In genomic region chr5:31220448-31221303, GRCm38 (mm10) we compare ENCODE assay signal across 8 mouse cellular contexts. TPM values are rescaled to one million over a fixed set of nuclear protein-coding genes. Genes with fewer than 3 reads are reported as not detected.
DNase-seq lines count a peak whose midpoint lies in the region; ATAC-seq and TF ChIP-seq lines count a peak whose summit lies in the region.

Gene Ppm1g (minus strand): TSS chr5:31220687.

- peak; percentile 99 for TF ChIP-seq POLR2A in CH12.LX (IDR thresholded peaks at IDR 0.05; ENCODE audit: low read depth, low read length)

- in situ Hi-C loops in CH12.LX (cut with MboI; ENCODE audit: low pct_ligation_motif_present, low pct_unique_long_range_greater_than_20kb, low sequenced_read_pairs): no loop called here

- TF ChIP-seq RAD21 in CH12.LX (IDR thresholded peaks at IDR 0.05; ENCODE audit: low read depth, low read length): no peak

- H3K79me2 ChIP-seq in CH12.LX (replicated peaks; ENCODE audit: control insufficient read depth, extremely low read depth, insufficient read depth, poor library complexity, severe bottlenecking): peaks cover 43% of the 10 kb centered on the region

- peak; percentile 94 for DNase-seq in CH12.LX (ENCODE audit: extremely low read depth)
- peak; percentile 93 for DNase-seq in c-Kit-positive CD71-positive TER-119-negative erythroid progenitor cells, embryonic 14.5 days (ENCODE audit: low read depth)
- DNase-seq in heart, postnatal 0 days (ENCODE audit: low spot score): peak; percentile 93
- DNase-seq in large intestine, adult 2 months (ENCODE audit: low read depth, low spot score): no peak
- DNase-seq in liver, postnatal 0 days: peak; percentile 99
- peak; percentile 100 for DNase-seq in testis, postnatal 10 days (ENCODE audit: low spot score)

- no peaks in the 10 kb centered on the region for H3K27me3 ChIP-seq in CH12.LX (replicated peaks)
- no peaks in the 10 kb centered on the region for H3K27me3 ChIP-seq in forebrain, embryonic 12.5 days
- no peaks in the 10 kb centered on the region for H3K27me3 ChIP-seq in heart, postnatal 0 days (ENCODE audit: control insufficient read depth, insufficient read depth, low read length)
- H3K27me3 ChIP-seq in liver, postnatal 0 days (ENCODE audit: insufficient read depth, low read length): no peaks in the 10 kb centered on the region
- H3K27me3 ChIP-seq in neural tube, embryonic 14.5 days (ENCODE audit: control insufficient read depth, insufficient read depth, low read length): no peaks in the 10 kb centered on the region

- H3K4me2 ChIP-seq in CH12.LX (ENCODE audit: insufficient read depth, low read depth, poor library complexity, severe bottlenecking): peak within 1 kb of the TSS; percentile 40
- peak within 1 kb of the TSS; percentile 77 for H3K4me2 ChIP-seq in forebrain, embryonic 12.5 days
- H3K4me2 ChIP-seq in heart, postnatal 0 days (ENCODE audit: low read depth, low read length): peak within 1 kb of the TSS; percentile 94
- peak within 1 kb of the TSS; percentile 87 for H3K4me2 ChIP-seq in liver, postnatal 0 days (ENCODE audit: low read depth, low read length)
- H3K4me2 ChIP-seq in neural tube, embryonic 14.5 days (ENCODE audit: low read depth, low read length): peak within 1 kb of the TSS; percentile 42

- peak within 1 kb of the TSS; percentile 84 to 93 (median 93) for H3K4me3 ChIP-seq in CH12.LX (replicated peaks in 1 of 3; ENCODE audit: low read depth in 2 of 3, low read length in 2 of 3, poor library complexity in 1 of 3)
- peak within 1 kb of the TSS; percentile 98 for H3K4me3 ChIP-seq in forebrain, embryonic 12.5 days (replicated peaks)
- peak within 1 kb of the TSS; percentile 96 for H3K4me3 ChIP-seq in heart, postnatal 0 days (ENCODE audit: low read depth, low read length)
- H3K4me3 ChIP-seq in liver, postnatal 0 days (ENCODE audit: low read depth, low read length): peak within 1 kb of the TSS; percentile 83
- H3K4me3 ChIP-seq in neural tube, embryonic 14.5 days (ENCODE audit: low read depth, low read length): peak within 1 kb of the TSS; percentile 85

- TF ChIP-seq EP300 in CH12.LX (IDR thresholded peaks at IDR 0.05; ENCODE audit: low read length): no peak
- peak; percentile 24; the same call in 1 of the 2 replicates for TF ChIP-seq EP300 in heart, postnatal 0 days (IDR thresholded peaks at IDR 0.05; ENCODE audit: low read depth)
- TF ChIP-seq EP300 in liver, postnatal 0 days (IDR thresholded peaks at IDR 0.05; ENCODE audit: low read depth): peak; percentile 68; the same call in 1 of the 2 replicates

- peaks cover 0 to 9% of the 10 kb centered on the region in 2 experiments for H3K36me3 ChIP-seq in CH12.LX (replicated peaks in 1 of 2; ENCODE audit: control insufficient read depth in 1 of 2, insufficient read depth in 1 of 2, low read length in 1 of 2)
- no peaks in the 10 kb centered on the region for H3K36me3 ChIP-seq in forebrain, embryonic 12.5 days (replicated peaks)
- no peaks in the 10 kb centered on the region for H3K36me3 ChIP-seq in heart, postnatal 0 days (replicated peaks; ENCODE audit: control insufficient read depth, insufficient read depth, low read length)
- H3K36me3 ChIP-seq in liver, postnatal 0 days (replicated peaks; ENCODE audit: insufficient read depth, low read length): no peaks in the 10 kb centered on the region
- no peaks in the 10 kb centered on the region for H3K36me3 ChIP-seq in neural tube, embryonic 14.5 days (ENCODE audit: control insufficient read depth, insufficient read depth, low read length)

- ATAC-seq in forebrain, embryonic 12.5 days (ENCODE audit: low FRiP score): peak; percentile 96
- ATAC-seq in heart, postnatal 0 days (ENCODE audit: insufficient read depth, low read depth): peak; percentile 96
- ATAC-seq in liver, postnatal 0 days: peak; percentile 97
- peak; percentile 94 for ATAC-seq in neural tube, embryonic 14.5 days (ENCODE audit: low read depth)

- dilution Hi-C loops in CH12.LX (cut with MboI; ENCODE audit: extremely low pct_ligation_motif_present, extremely low pct_unique_long_range_greater_than_20kb, low sequenced_read_pairs): no loop called here

- H3K27ac ChIP-seq in CH12.LX (ENCODE audit: insufficient read depth, low read depth): peak within 1 kb of the TSS; percentile 89
- peak within 1 kb of the TSS; percentile 93 for H3K27ac ChIP-seq in forebrain, embryonic 12.5 days
- H3K27ac ChIP-seq in heart, postnatal 0 days (ENCODE audit: low read depth): peak within 1 kb of the TSS; percentile 93
- peak within 1 kb of the TSS; percentile 94 for H3K27ac ChIP-seq in liver, postnatal 0 days (ENCODE audit: low read depth)
- peak within 1 kb of the TSS; percentile 92 for H3K27ac ChIP-seq in neural tube, embryonic 14.5 days (ENCODE audit: low read depth, low read length)

- under 1% methylated on average over 66 of the region's 70 CpGs for WGBS in forebrain, embryonic 12.5 days
- WGBS in heart, postnatal 0 days: under 1% methylated on average over 60 of the region's 70 CpGs
- under 1% methylated on average over 70 of the region's 70 CpGs for WGBS in large intestine, adult 2 months
- 1% methylated on average over 52 of the region's 70 CpGs for WGBS in liver, postnatal 0 days (ENCODE audit: insufficient replicate concordance)
- under 1% methylated on average over 62 of the region's 70 CpGs for WGBS in neural tube, embryonic 14.5 days

- H3K4me1 ChIP-seq in CH12.LX (ENCODE audit: control insufficient read depth in 1 of 2, insufficient read depth in 2 of 2): peaks cover 0 to 20% of the 10 kb centered on the region in 2 experiments; a peak in 2 of 4 replicates
- H3K4me1 ChIP-seq in forebrain, embryonic 12.5 days: peaks cover 9% of the 10 kb centered on the region
- no peaks in the 10 kb centered on the region for H3K4me1 ChIP-seq in heart, postnatal 0 days (ENCODE audit: control insufficient read depth, insufficient read depth)
- H3K4me1 ChIP-seq in liver, postnatal 0 days (ENCODE audit: insufficient read depth): peaks cover 16% of the 10 kb centered on the region
- peaks cover 7% of the 10 kb centered on the region; the same call in 1 of the 2 replicates for H3K4me1 ChIP-seq in neural tube, embryonic 14.5 days (ENCODE audit: control insufficient read depth, insufficient read depth, low read length)

- no peaks in the 10 kb centered on the region for H3K9me3 ChIP-seq in CH12.LX (replicated peaks; ENCODE audit: low read length)
- no peaks in the 10 kb centered on the region for H3K9me3 ChIP-seq in forebrain, embryonic 12.5 days
- H3K9me3 ChIP-seq in heart, postnatal 0 days (replicated peaks; ENCODE audit: control insufficient read depth, low read length): no peaks in the 10 kb centered on the region
- no peaks in the 10 kb centered on the region for H3K9me3 ChIP-seq in liver, postnatal 0 days (ENCODE audit: low read length)
- H3K9me3 ChIP-seq in neural tube, embryonic 14.5 days (ENCODE audit: control insufficient read depth, low read length): no peaks in the 10 kb centered on the region

- TF ChIP-seq CTCF in CH12.LX (conservative IDR thresholded peaks at IDR 0.05 in 1 of 2, IDR thresholded peaks at IDR 0.05 in 1 of 2; ENCODE audit: low read depth in 2 of 2, low read length in 2 of 2): no peak
- TF ChIP-seq CTCF in heart, postnatal 0 days (IDR thresholded peaks at IDR 0.05; ENCODE audit: low read depth): no peak
- no peak; the same call in 1 of the 2 replicates for TF ChIP-seq CTCF in liver, postnatal 0 days (IDR thresholded peaks at IDR 0.05; ENCODE audit: low read depth)

- peak within 1 kb of the TSS; percentile 87 for H3K9ac ChIP-seq in CH12.LX (ENCODE audit: insufficient read depth, low read depth)
- peak within 1 kb of the TSS; percentile 90 for H3K9ac ChIP-seq in forebrain, embryonic 12.5 days
- peak within 1 kb of the TSS; percentile 81 for H3K9ac ChIP-seq in heart, postnatal 0 days (replicated peaks; ENCODE audit: low read depth, low read length)
- peak within 1 kb of the TSS; percentile 88 for H3K9ac ChIP-seq in liver, postnatal 0 days (replicated peaks)
- H3K9ac ChIP-seq in neural tube, embryonic 14.5 days (replicated peaks; ENCODE audit: low read depth, low read length): peak within 1 kb of the TSS; percentile 88

TF ChIP-seq in CH12.LX, 34 proteins besides CTCF, POLR2A, EP300 and RAD21 (continues in another document):
- TF ChIP-seq TCF12 (IDR thresholded peaks at IDR 0.05; ENCODE audit: low read depth, low read length) (peak; percentile 93; the same call in 1 of the 2 replicates), HCFC1 (IDR thresholded peaks at IDR 0.05; ENCODE audit: low read depth, low read length) (peak; percentile 77), JUN (IDR thresholded peaks at IDR 0.05; ENCODE audit: insufficient read depth, low read depth, low read length) (no peak), CHD2 (IDR thresholded peaks at IDR 0.05; ENCODE audit: low read length) (peak; percentile 98), TBP (conservative IDR thresholded peaks at IDR 0.05; ENCODE audit: low read depth, low read length) (peak; percentile 85; the same call in 1 of the 2 replicates), SIN3A (IDR thresholded peaks at IDR 0.05; ENCODE audit: low read length) (peak; percentile 74), KAT2A (IDR thresholded peaks at IDR 0.05; ENCODE audit: insufficient replicate concordance, low read length) (peak; percentile 62; the same call in 1 of the 2 replicates), PAX5 (IDR thresholded peaks at IDR 0.05; ENCODE audit: low read length) (no peak), ZMIZ1 (IDR thresholded peaks at IDR 0.05; ENCODE audit: low read depth, low read length) (peak; percentile 94), UBTF (IDR thresholded peaks at IDR 0.05; ENCODE audit: low read depth, low read length) (peak; percentile 58; the same call in 1 of the 2 replicates), CHD1 (IDR thresholded peaks at IDR 0.05; ENCODE audit: low read depth, low read length) (peak; percentile 75; the same call in 1 of the 2 replicates), ZKSCAN1 (IDR thresholded peaks at IDR 0.05; ENCODE audit: borderline replicate concordance, low read depth, low read length) (no peak), POLR2AphosphoS2 (IDR thresholded peaks at IDR 0.05; ENCODE audit: low read depth, low read length) (peak; percentile 90), NRF1 (IDR thresholded peaks at IDR 0.05; ENCODE audit: low read depth, low read length) (peak; percentile 61), ELF1 (IDR thresholded peaks at IDR 0.05; ENCODE audit: low read depth, low read length) (peak; percentile 91), ETS1 (conservative IDR thresholded peaks at IDR 0.05; ENCODE audit: low read depth, low read length) (no peak)

RNA-seq across cellular contexts. Expression of gene Ppm1g, which starts in this region (rescaled TPM):
- 182 and 225 TPM in 2 replicates for total RNA-seq in CH12.LX (2012; rRNA removed)
- 96.9 and 97.8 TPM in 2 replicates for total RNA-seq in CH12.LX (2014; rRNA removed)
- 366 and 383 TPM in 2 replicates for polyA plus RNA-seq in CH12.LX (2012; ENCODE audit: insufficient read length, low read depth)
- 169 TPM in 2 replicates for polyA plus RNA-seq in forebrain, embryonic 12.5 days (2016; fragmentation: Nextera tagmentation; extraction: Ambion mirVana)
- 48.7 and 51.7 TPM in 2 replicates for total RNA-seq in heart, postnatal 0 days (2014; rRNA removed; ENCODE audit: low replicate concordance)
- polyA plus RNA-seq in heart, postnatal 0 days (2015; fragmentation: Nextera tagmentation; extraction: Ambion mirVana): 61.0 and 68.0 TPM in 2 replicates
- 47.4 and 58.8 TPM in 2 replicates for polyA plus RNA-seq in large intestine, adult 2 months (2012; rRNA removed)
- 49.4 and 56.9 TPM in 2 replicates for polyA plus RNA-seq in liver, postnatal 0 days (2015; fragmentation: Nextera tagmentation; extraction: Ambion mirVana)
- polyA plus RNA-seq in neural tube, embryonic 14.5 days (2014; fragmentation: Nextera tagmentation; extraction: Ambion mirVana): 155 and 159 TPM in 2 replicates

Comparison
In these comparisons a context has a peak if more than half of its experiments do, and no peak if none do; other contexts are left out.
1. H3K4me2 ChIP-seq: peak in every context shown above with its lines; median percentile 94 in heart, postnatal 0 days; 87 in liver, postnatal 0 days; 77 in forebrain, embryonic 12.5 days; 42 in neural tube, embryonic 14.5 days; 40 in CH12.LX.